Mouse (Mus musculus) G1E-ER4 (cell line): ENCODE data around the gene Ppfia1. TPM values are rescaled to one million over a fixed set of nuclear protein-coding genes. Genes with fewer than 3 reads are reported as not detected.

Experiments
- GATA1 ChIP-seq: IDR thresholded peaks from one replicate; pipeline ENCODE4 v1.8.0; 2012; ENCODE audit warnings: low read length, inconsistent platforms
- polyA plus RNA-seq: library from polyadenylated mRNA; stranded (reverse); fragments of >175 nt; gene quantifications from 2 replicates; pipeline ENCODE4 v1.2.3, GENCODE M21; 2012

Gene Ppfia1
- polyA plus RNA-seq, 1 experiment, result 94.0 TPM

DNA sequence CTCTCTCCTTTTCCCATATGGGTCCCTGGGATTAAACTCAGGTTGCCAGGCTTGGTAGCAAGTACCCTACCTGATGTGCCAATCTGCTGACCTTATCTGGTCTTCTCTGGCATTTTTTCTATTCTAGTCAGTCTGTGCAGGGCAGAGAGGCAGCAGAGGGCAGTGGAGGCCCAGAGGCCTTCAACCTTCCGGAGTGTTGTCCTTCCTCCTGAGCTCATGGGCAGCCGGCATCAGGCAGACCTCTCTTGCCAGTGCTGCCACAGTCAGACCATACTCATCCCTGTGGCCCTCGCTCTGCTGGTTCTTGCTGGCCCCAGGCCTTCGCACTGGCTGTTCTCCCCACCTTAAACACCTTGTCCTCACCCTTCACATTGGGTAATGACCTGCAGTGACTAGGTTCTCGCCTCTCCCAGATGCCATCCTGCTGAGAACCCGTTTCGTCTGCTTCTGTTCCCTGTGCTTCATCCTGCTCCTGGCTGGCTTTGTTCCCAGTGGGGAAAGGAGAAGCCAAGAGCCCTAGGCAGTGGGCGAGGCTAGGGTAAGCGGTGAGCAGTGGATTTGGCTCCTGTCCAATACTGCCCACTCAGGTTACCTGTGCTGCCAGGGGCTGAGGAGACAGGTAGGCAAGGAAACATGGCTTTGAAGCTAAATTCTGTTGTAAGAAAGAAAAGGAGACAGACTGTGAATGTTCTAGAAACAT, 10.1 kb upstream of the Ppfia1 start:
- TF ChIP-seq GATA1, result no peak

DNA sequence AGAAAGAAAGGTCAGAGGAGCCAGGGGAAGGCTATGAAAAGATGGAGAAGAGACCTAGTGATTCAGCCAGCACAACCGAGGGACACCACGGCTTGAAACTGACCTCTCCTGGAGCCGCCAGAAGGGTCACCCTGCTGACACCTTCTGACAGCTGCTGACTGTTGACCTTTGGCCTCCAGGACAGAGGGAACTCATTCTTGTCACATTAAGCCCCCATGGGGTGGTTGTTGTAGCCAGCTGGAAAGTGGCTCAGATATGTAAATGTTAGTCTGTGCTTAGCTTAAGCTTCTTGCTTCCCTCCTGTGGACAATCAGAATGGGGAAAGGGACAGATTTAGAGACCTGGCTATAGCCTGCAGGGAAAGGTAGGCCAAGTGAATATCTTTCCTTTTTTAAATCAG, 8.5 kb upstream of the Ppfia1 start:
- TF ChIP-seq GATA1, result no peak

DNA sequence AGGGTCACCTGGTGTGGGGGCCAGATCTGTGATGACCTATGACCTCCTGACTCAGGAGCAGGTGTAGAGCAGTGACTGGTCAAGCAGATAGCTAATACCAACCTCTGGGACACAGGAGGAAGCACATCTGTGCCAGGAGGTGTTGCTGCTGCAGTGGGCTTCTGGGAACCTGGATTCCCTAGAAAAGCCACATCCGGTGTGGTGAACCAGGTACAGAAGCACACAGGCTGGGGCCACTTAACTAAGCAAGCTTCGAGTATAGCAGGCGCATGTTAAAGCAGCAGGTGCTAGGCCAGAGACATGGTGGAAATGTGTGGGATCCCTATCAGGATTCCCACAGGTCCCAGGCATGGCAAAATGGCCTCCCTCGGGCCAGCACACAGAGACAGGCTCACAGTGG, 7.1 kb upstream of the Ppfia1 start:
- TF ChIP-seq GATA1, result no peak

DNA sequence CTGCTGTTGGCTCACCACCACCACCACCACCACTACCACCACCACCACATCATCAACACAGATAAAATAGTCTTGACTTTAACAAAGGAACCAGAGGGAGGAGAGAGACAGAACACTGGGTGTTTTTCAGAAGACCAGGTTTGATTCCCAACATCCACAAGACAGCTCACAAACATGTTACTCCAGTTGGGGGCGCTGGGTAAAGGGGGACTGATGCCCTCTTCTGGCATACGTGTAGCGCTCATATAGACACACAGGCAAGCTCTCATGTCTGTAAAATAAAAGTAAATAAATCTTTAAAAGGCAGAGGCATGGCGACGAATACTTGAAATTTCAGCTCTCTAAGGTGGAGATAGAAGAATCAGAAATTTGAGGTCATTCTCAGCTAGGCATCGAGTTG, 5.0 kb upstream of the Ppfia1 start:
- TF ChIP-seq GATA1, result no peak

DNA sequence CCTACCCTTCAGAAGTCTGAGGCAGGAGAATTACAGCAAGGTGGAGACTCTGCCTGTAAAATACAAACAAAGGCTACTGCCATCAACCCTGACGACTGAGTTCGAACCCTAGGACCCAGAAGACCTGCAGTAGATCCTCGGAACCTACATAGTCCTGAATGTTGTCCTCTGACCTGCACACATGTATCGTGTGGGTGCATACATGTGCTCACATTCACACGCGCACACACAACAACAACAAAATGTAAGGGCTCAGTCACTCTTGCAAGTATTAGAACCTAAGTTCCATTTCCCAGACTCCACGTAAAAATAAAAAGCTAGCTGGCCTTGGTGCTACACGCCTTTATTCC, 569 bp upstream of the Ppfia1 start:
- no peak for TF ChIP-seq GATA1

DNA sequence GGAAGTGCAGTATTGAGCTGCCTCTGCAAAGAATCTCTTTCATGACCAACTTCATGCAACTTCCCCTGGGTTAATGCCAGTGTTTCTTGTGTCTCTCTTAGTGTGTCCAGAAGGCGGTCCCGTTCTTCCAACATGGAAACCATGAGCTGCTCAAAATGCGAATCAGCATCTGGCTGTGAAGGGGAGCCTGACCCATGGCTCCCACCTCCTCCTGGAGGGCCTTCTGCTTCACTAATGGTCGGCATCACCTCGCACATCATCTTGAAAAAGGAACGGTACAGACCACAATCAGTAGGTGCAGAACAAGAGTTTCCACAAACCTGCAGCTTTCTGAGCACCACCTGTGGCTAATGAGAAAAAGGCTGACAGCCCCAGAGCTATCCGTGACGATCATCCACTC, 1.3 kb downstream of the Ppfia1 start:
- no peak for TF ChIP-seq GATA1

DNA sequence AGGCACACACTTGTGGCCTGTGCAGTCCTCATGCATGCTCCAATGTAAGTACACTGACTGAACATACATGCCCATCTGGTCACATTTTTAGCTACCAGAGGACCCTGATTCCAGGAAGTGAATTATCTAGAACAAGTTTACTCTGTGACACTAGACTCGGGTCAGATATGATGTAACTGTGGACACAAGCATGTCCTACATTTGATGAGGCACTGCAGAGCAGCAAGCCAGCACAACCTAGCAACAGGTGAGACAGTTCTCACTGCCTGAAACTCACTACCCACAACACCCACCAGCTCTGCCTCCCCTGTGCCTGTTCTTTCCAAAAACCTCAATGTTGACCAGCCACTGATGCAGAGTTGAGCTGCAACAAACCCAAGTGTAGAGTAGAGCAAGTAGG, 2.7 kb downstream of the Ppfia1 start:
- TF ChIP-seq GATA1, result no peak

DNA sequence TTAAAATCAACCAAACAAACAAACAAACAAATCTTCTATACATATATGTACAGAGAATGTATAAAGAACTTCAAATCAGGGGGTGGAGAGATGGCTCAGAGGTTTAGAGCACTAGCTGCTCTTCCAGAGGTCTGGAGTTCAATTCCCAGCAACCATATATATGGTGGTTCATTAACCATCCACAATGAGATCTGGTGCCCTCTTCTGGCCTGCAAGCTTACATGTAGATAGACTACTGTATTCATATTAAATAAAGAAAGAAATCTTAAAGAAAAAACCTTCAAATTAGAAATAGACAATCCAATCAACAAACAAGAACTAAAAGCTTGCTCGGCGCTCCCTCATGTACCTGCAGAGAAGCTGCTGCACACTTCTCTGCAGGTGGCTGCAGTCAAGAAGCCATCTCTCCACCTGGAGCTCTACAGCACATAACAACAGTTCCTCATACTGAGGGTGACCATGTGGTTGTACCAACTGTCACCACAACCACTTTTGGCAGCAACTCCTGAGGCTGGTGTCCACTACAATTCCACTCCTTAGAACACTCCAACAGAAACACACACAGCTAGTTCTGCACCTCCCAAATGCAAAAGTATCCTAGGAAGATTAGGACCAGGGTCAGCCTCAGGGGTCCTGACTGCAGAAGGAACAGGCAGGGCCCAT, 3.5 kb downstream of the Ppfia1 start:
- no peak for TF ChIP-seq GATA1

DNA sequence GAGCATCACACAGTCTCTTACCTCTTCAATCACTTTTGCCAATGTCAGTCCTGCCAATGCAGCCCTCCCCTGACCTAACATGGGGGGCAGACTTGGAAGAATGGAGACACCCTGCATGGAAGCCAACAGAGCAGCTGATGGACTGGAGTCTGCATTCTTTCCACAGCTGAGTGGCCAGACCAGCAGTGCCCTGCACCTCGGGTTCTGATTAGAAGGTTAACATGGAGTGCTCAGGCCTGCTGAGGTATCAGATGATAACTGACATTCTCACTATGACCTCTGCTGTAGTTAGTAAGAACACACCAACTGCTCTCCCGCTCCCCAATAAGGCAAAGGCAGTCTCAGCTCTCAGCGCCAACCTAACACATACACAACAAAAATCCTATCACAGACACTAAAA, 8.3 kb downstream of the Ppfia1 start:
- TF ChIP-seq GATA1, result no peak

DNA sequence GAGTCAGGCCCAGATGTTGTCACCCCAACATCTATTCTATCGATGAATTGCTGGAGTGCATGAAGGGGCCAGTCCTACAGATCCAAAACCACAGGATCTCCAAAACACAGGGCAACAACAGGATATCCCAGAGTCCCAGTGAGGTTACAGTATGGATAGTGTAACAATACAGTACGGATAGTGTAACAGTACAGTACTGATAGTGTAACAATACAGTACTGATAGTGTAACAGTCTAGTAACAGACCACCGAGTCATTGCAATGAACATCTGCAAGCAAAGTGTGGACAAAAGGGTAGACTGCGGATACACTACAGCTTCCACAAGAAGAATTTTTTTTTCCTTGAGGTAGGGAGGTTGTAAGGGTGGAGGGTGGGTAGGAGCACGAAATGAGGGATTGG, 12.2 kb downstream of the Ppfia1 start:
- no peak for TF ChIP-seq GATA1

DNA sequence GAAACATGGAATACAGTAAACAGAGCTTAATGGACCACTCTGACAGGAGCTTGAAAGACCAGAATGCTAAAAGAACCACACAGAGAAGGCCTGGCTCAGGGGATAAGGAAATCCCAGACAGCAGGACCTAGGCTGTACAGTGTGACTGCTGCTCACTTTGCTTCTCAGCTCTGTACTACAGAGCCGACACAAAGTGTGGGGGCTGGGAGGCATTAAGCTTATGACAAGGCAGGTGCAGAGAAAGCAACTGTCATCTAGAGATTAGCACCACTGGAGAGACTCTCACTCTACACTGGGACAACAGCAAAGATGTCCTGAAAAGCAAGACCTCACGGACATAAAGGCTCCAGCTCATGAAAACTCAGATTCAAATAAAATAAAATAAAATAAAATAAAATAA, 14.4 kb downstream of the Ppfia1 start:
- no peak for TF ChIP-seq GATA1

DNA sequence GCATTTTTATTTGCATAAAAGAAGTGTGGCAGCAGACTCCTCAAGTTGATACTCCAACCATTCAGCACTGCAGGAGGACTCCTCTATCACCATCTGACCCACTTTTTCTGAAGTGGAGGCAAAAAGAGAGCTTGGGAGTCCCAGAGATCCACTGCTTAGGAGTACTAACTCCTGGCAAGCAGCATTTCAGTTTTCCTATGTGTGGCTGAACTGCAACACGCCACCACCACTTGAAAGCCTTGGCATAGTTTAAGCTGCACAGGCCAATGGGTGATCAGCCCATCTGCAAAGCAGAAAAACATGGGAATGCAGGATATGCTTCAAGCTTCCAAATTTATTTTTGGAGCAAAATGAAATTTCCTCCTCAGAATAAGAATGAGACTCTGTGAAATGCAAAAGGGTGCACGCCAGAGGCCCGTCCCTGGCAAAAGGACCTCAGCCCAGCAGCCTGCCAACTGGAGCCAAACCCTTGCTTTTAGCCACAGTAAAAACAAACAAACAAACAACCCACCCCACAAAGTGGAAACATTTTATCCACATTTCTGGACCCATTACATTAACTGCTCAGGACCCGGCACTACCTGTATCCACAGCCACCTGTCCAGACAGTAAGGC, 15.4 kb downstream of the Ppfia1 start:
- no peak for TF ChIP-seq GATA1

DNA sequence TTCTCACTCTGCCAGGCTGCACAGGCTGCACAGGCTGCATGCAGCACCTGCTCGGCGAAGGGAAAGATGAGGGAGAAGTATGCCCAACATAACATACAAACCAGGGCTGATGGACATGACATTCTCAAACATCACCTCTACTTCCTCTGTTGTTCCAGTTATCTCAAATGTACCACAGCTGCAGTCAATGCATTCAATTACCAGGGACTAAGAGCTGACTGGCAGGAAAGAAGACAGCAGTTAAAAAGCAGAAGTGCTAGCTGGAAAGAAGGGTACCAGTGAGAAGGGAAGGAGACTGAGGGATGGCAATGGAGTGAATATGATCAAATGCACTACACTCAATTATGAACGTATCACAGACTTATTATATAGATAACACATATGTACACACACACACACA, 17.2 kb downstream of the Ppfia1 start:
- no peak for TF ChIP-seq GATA1

DNA sequence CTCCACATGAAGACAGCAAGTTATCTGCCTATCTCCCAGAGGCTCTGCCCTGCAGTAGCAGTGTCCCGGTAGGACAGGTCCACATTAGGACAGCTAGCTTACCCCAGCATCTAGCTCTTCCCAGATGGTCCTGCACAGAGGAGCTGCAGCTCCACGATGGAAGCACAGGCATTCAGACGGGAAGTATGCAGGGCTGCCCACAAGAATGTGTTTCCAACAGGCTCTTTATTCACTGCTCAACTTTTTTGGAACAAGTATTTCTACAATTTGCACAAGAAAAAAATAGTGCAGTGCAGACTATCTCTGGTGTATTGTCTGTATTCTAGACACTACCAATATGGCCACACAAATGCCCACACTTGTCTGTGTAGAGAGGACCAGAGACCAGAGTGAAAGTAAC, 18.8 kb downstream of the Ppfia1 start:
- no peak for TF ChIP-seq GATA1

DNA sequence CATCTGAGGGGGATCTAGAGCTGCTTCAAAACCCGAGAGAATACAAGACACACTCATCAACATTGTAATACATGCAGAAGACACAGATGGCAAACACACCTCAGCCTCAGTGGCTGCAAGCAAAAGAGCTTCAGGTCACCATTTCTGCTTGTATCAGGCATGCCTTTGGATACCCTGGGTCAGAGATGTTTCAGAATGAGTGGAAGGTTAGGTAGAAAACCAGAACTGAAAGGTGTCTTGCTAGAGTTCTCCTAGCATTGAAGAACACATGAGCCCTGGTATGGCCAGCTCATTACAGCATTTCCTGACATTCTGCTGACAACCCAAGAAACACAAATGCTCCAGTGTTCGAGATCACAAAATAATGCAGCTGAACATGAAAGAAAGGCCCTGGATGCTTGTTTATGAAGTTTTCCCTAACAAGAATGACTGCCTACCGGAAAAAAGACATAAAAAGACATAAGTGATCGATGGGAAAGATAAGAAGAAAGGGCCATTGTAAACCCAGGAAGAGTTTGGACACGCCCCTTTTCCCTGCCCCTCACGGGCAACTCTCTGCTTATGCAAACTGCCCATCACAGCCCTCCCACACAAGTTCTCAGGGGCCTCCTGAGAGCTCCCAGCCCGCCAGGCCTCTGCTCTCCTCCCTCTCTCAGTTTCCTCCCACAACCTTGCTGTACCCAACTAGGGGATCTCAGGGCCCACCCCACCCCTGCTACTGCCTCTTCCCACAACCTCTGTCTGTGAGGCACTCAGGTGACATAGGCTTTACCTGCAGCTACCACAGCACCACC, 21.7 kb downstream of the Ppfia1 start:
- no peak for TF ChIP-seq GATA1

DNA sequence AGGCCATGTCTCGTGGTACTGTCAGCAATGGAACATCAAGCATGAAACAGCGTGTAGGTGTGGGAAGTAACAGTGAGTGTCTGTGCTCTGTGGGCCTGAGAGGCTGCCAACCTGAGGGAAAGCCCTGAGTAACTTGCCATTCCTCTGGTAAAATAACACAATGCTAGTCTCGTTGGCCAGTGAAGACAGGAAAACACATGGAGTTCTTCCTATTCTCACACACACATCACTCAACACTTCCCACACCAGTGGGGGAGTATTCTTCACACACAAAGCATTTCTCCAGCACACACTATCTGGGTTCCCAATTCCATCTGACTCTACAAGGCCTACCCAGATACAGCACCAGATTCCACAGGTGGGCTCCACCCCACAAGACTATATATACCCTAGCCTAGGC, 23.7 kb downstream of the Ppfia1 start:
- TF ChIP-seq GATA1, result no peak

DNA sequence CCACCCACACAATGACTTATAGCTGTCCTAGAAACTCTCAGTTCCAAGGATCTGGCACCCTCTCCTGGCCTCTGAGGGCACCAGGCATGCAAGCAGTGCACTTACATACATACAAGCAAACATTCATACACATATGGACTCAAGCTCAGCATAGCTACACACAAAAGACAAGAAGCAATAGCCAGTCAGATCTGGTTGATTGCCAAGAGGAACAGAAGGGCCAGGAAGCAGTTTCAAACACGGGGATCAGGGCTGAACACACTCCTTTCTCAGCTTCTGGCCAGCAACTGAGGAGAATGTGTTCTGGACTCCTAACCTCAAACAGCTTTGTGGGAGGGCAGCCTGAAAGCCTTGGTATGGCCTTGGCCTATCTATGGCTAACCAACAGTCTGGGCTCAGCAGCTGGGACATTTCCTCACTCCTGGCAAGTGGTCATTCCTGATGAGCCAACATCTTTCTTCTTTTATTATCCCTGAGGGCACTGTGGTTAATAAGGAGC, 25.8 kb downstream of the Ppfia1 start:
- TF ChIP-seq GATA1, result no peak
